ENCODE assay signal across 13 mouse cellular contexts in the genomic region with DNA sequence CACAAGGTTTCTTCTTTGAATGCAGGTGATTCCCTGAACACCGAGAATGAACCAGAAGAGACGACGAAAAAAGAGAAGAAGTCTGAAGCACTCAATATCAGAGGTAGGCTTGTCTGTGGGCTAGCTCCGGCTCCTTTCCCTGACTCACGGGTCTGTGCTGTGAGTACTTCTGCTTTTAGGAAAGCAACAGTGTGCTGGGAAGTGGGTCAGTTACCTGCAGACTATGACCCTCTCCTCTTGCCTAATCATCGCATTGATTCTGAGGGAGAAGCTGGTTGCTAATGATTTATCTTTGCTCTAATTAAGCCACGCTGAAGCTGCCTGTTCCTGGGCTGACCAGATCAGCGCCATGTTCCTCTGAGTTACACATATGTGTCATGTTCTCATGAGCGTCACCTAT. TPM values are rescaled to one million over a fixed set of nuclear protein-coding genes. Genes with fewer than 3 reads are reported as not detected.
DNase-seq lines count a peak whose midpoint lies in the region; ATAC-seq and TF ChIP-seq lines count a peak whose summit lies in the region.
"Had no signal": no experiment of that assay in that cellular context is flagged by ENCODE, and none has a peak within 500 bp of the region (broad histone marks: within the 10 kb centered on the region; RNA-seq: fewer than 3 reads in every experiment).

No protein-coding gene starts in this region.

- intact Hi-C loops in heart, adult 2 months (cut with DNase I), result no loop called here

- no peak overlapping the region for H3K9ac ChIP-seq in heart, adult 2 months (ENCODE audit: low read depth, low read length)
- H3K9ac ChIP-seq in liver, embryonic 16.5 days (ENCODE audit: low read depth, low read length), result peak overlapping the region; percentile 94
- H3K9ac ChIP-seq in kidney, embryonic 14.5 days (ENCODE audit: low read depth, low read length), result no peak overlapping the region
- H3K9ac ChIP-seq: heart, embryonic 15.5 days had no signal

- no peak for TF ChIP-seq POLR2A in heart, adult 2 months (IDR thresholded peaks at IDR 0.05; ENCODE audit: insufficient read depth, low read depth, low read length)

- H3K27me3 ChIP-seq in heart, embryonic 10.5 days (ENCODE audit: insufficient read depth, poor library complexity, severe bottlenecking), result peaks cover 48% of the 10 kb centered on the region
- H3K27me3 ChIP-seq in heart, adult 2 months (ENCODE audit: control insufficient read depth, insufficient read depth, low read length), result peaks cover 11% of the 10 kb centered on the region
- no peaks in the 10 kb centered on the region for H3K27me3 ChIP-seq in G1E (ENCODE audit: insufficient read depth, low read length)
- no peaks in the 10 kb centered on the region for H3K27me3 ChIP-seq in liver, embryonic 16.5 days (ENCODE audit: control insufficient read depth, insufficient read depth, low read depth, low read length)
- peaks cover 32% of the 10 kb centered on the region for H3K27me3 ChIP-seq in kidney, embryonic 14.5 days (ENCODE audit: control insufficient read depth, insufficient read depth, low read length)

- H3K36me3 ChIP-seq in heart, embryonic 10.5 days, result no peaks in the 10 kb centered on the region
- H3K36me3 ChIP-seq in heart, adult 2 months (ENCODE audit: control insufficient read depth, insufficient read depth, low read length), result no peaks in the 10 kb centered on the region
- peaks cover 51% of the 10 kb centered on the region for H3K36me3 ChIP-seq in G1E (replicated peaks)
- peaks cover 28% of the 10 kb centered on the region for H3K36me3 ChIP-seq in liver, embryonic 16.5 days (ENCODE audit: control insufficient read depth, insufficient read depth)
- no peaks in the 10 kb centered on the region for H3K36me3 ChIP-seq in kidney, embryonic 14.5 days (ENCODE audit: control insufficient read depth, insufficient read depth, low read length)
- H3K36me3 ChIP-seq: heart, embryonic 15.5 days had no signal

- H3K4me3 ChIP-seq in heart, embryonic 10.5 days, result peak overlapping the region; percentile 77
- H3K4me3 ChIP-seq in heart, adult 2 months, result no peak overlapping the region
- H3K4me3 ChIP-seq in G1E (ENCODE audit: low read depth, low read length), result peak overlapping the region; percentile 100
- H3K4me3 ChIP-seq in liver, embryonic 16.5 days (ENCODE audit: low read depth, low read length), result peak overlapping the region; percentile 81
- H3K4me3 ChIP-seq in kidney, embryonic 14.5 days (ENCODE audit: low read length), result no peak overlapping the region; the same call in 1 of the 2 replicates
- H3K4me3 ChIP-seq: megakaryocyte, embryonic 14.5 days had no signal

- H3K4me1 ChIP-seq in heart, embryonic 10.5 days, result peaks cover 15% of the 10 kb centered on the region
- no peaks in the 10 kb centered on the region for H3K4me1 ChIP-seq in heart, adult 2 months (ENCODE audit: control insufficient read depth, insufficient read depth, low read length)
- H3K4me1 ChIP-seq in G1E (ENCODE audit: insufficient read depth, low read depth, low read length), result peaks cover 77% of the 10 kb centered on the region
- peaks cover 70% of the 10 kb centered on the region for H3K4me1 ChIP-seq in liver, embryonic 16.5 days (ENCODE audit: control insufficient read depth, low read depth, low read length)
- peaks cover 5% of the 10 kb centered on the region; the same call in 1 of the 2 replicates for H3K4me1 ChIP-seq in kidney, embryonic 14.5 days (ENCODE audit: control insufficient read depth, insufficient read depth, low read length)

- no peak for DNase-seq in heart, embryonic 10.5 days (ENCODE audit: low spot score)
- DNase-seq in heart, adult 2 months, result no peak
- peak; percentile 46 for DNase-seq in G1E (ENCODE audit: low spot score)
- no peak for DNase-seq in urinary bladder, postnatal 4 days (ENCODE audit: low spot score in 2 of 2)
- no peak for DNase-seq in gastrocnemius, postnatal 10 days
- DNase-seq: kidney, postnatal 36 days; left cerebral cortex, postnatal 4 days had no signal

- TF ChIP-seq CTCF in heart, adult 2 months (IDR thresholded peaks at IDR 0.05), result no peak
- TF ChIP-seq CTCF in G1E (IDR thresholded peaks at IDR 0.05; ENCODE audit: low read depth, low read length), result no peak

- H3K9me3 ChIP-seq in heart, embryonic 10.5 days, result no peaks in the 10 kb centered on the region
- no peaks in the 10 kb centered on the region for H3K9me3 ChIP-seq in G1E (replicated peaks)
- no peaks in the 10 kb centered on the region for H3K9me3 ChIP-seq in liver, embryonic 16.5 days (replicated peaks; ENCODE audit: control insufficient read depth, low read length)
- no peaks in the 10 kb centered on the region for H3K9me3 ChIP-seq in kidney, embryonic 14.5 days (ENCODE audit: control insufficient read depth, low read length)
- H3K9me3 ChIP-seq: heart, embryonic 15.5 days had no signal

- no peak for ATAC-seq in G1E (ENCODE audit: extremely low read depth, insufficient number of reproducible peaks, low FRiP score, poor library complexity, severe bottlenecking)
- ATAC-seq in granulocyte monocyte progenitor cell, adult 5-6 weeks (replicated peaks; ENCODE audit: poor library complexity, severe bottlenecking), result 0 out of 2 replicates have a peak, but pooled peaks have one; percentile 29
- no peak for ATAC-seq in liver, embryonic 16.5 days (ENCODE audit: low read depth)
- ATAC-seq in kidney, embryonic 14.5 days (ENCODE audit: low FRiP score, low TSS enrichment), result no peak

- TF ChIP-seq EP300 in heart, adult 2 months (IDR thresholded peaks at IDR 0.05; ENCODE audit: insufficient read depth, low read depth, low read length), result no peak

- peak overlapping the region; percentile 36; the same call in 1 of the 2 replicates for H3K27ac ChIP-seq in heart, embryonic 10.5 days
- no peak overlapping the region for H3K27ac ChIP-seq in heart, adult 2 months
- peak overlapping the region; percentile 98 for H3K27ac ChIP-seq in liver, embryonic 16.5 days (ENCODE audit: low read length)
- H3K27ac ChIP-seq in kidney, embryonic 14.5 days (ENCODE audit: low read depth, low read length), result no peak overlapping the region
- H3K27ac ChIP-seq: heart, embryonic 15.5 days had no signal

- peak overlapping the region; percentile 62 for H3K4me2 ChIP-seq in liver, embryonic 16.5 days (ENCODE audit: low read depth, low read length)
- no peak overlapping the region for H3K4me2 ChIP-seq in kidney, embryonic 14.5 days (replicated peaks; ENCODE audit: low read depth, low read length)

- no peaks in the 10 kb centered on the region for H3K79me2 ChIP-seq in heart, adult 2 months (replicated peaks; ENCODE audit: control insufficient read depth, insufficient read depth, low read length)

- 74% methylated on average over 9 of the region's 9 CpGs for WGBS in heart, embryonic 10.5 days
- 88% methylated on average over 9 of the region's 9 CpGs for WGBS in heart, adult 2 months
- WGBS in liver, embryonic 16.5 days (ENCODE audit: insufficient replicate concordance), result 43% methylated on average over 9 of the region's 9 CpGs
- WGBS in kidney, embryonic 14.5 days, result 79% methylated on average over 9 of the region's 9 CpGs

RNA-seq across cellular contexts. Expression of a gene that starts 1.7 kb away (rescaled TPM):
- 3.5 and 3.9 TPM in 2 replicates for polyA plus RNA-seq in heart, embryonic 10.5 days (2016; fragmentation: Nextera tagmentation; extraction: Ambion mirVana)
- not detected for total RNA-seq in heart, adult 2 months (2021)
- polyA plus RNA-seq in heart, adult 2 months (2012; rRNA removed), result 0.03 TPM in 1 of 2 replicates, not detected in the other
- total RNA-seq in G1E (2014; fragmentation: Nextera tagmentation) (25.7 and 27.8 TPM in 2 replicates), G1E (2017) (40.0 and 40.9 TPM in 2 replicates)
- 7.2 and 8.5 TPM in 2 replicates for polyA plus RNA-seq in G1E (2012)
- total RNA-seq in granulocyte monocyte progenitor cell, adult 5-6 weeks (2014; fragmentation: Nextera tagmentation), result not detected in 2 replicates
- not detected in 2 replicates for total RNA-seq in granulocyte monocyte progenitor cell, adult 5-6 weeks (2017)
- polyA plus RNA-seq in liver, embryonic 16.5 days (2015; fragmentation: Nextera tagmentation; extraction: Ambion mirVana), result 13.0 and 15.6 TPM in 2 replicates
- polyA plus RNA-seq in kidney, embryonic 14.5 days (2014; fragmentation: Nextera tagmentation; extraction: Ambion mirVana), result 0.16 and 0.22 TPM in 2 replicates
- under 1 TPM; 0.05 to 0.07 TPM for total RNA-seq in gastrocnemius, postnatal 10 days (2021)
- polyA plus RNA-seq: C2C12 had no signal

Comparison
In these comparisons a context has a peak if more than half of its experiments do, and no peak if none do; other contexts are left out.
1. H3K27ac ChIP-seq: peak in heart, embryonic 10.5 days (single experiment) and liver, embryonic 16.5 days (single experiment); none in heart, adult 2 months (single experiment) and kidney, embryonic 14.5 days (single experiment).
2. H3K4me3 ChIP-seq: peak in heart, embryonic 10.5 days (single experiment), G1E (single experiment) and liver, embryonic 16.5 days (single experiment); none in heart, adult 2 months (single experiment) and kidney, embryonic 14.5 days (single experiment).